Mouse (Mus musculus) cerebellum, postnatal 25 days (tissue): ENCODE results near the gene Slc25a33.
A peak's percentile ranks its signal among the peaks of the same experiment; 100 is the strongest.

ENCODE experiments used
- DNase-seq, 2 experiments: peaks; one replicate each; pipeline ENCODE4 v3.0.0; 2021; ENCODE audit warnings: mixed read lengths in 2 of 2

The Slc25a33 gene

DNA sequence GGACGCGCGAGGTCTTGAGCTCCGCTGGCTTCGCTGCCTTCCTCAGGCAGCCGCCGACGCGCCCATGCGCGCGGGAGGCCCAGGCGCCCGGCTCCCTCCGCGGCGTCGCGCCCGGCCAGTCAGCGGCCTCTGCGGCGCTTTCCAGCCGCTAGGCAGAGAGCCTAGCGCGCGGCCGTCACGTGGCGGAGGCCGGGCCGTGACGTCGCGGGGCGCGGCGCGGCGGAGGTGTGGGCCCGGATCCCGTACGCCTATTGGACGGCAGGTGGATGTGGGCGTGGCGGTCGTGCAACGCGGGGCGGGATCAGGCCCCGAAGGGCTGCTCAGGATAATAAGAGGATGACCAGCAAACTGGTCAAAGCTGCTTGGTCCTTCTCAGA is at the start of gene Slc25a33:
Gene Slc25a33 (minus strand): TSS at position 184 of the 377 bp plus-strand sequence.
- DNase-seq: peak; percentile 98 to 99

DNA sequence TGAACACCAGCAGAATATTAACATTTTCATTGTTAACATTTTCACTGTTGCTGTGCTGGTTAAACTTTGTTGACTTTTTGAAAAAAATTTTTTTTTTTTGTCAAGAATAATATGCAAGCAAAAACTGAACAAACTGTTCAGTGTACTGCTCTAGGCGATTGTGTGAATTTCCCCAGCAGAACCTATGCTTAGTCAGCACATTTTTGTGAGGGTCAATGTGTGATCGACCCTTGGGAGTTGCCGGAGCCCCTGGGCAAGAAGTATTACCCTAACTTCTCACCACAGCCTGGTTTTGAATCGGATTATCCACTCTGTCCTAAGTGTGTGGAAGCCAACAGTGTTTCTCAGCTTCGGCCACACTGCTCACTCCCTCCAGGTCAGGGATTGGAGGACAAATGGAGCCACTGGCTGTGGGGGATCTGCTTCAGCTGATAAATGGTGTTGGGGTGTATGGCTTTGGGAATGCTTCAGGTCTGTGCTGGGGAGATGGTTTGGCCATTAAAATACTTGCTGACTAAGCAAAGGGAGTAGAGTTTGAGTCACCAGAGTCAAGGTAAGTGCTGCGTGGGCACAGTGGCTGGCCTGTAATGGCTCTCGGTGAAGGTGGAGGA is 48.6 kb upstream of the Slc25a33 start:
- DNase-seq: no peak

DNA sequence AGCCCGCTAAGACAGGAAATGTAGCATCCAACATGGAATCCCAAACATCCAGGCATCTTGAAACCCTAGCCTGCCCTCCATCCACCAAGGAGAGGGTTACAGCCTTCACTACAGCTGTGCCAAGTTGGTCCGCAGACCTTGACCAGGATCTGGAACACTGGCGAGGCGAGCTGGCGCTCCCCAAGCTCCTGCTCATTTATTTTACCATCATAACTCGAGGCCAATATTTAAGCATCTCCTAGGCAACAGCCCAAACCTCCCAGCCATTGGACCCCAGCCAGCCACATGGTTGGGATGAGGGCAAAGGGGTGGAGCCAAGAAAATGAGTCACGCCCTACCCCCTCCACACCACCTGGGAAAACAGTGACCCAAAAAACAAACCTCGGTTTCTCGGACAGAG is 48.0 kb upstream of the Slc25a33 start:
- DNase-seq: peak; percentile 54 to 76

DNA sequence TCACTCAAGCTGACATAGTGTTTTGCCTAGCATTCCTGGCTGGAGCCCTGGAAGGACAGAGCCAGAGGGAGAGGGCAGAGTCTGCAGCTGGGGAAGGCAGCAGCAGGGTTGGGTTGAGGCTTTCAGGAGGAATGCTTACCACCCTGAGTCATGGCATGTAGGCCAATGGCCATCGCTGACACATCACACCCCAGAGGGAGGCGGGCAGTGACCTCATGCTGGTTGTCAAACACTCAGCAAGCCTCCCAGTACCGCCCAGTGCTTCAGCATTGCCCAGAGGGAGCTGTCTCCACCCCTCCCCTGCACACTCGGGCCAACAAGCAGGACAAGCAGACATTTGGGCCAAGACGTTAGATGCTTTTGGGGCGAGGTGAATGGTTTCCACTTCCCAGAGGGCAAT is 46.5 kb upstream of the Slc25a33 start:
- no peak for DNase-seq

DNA sequence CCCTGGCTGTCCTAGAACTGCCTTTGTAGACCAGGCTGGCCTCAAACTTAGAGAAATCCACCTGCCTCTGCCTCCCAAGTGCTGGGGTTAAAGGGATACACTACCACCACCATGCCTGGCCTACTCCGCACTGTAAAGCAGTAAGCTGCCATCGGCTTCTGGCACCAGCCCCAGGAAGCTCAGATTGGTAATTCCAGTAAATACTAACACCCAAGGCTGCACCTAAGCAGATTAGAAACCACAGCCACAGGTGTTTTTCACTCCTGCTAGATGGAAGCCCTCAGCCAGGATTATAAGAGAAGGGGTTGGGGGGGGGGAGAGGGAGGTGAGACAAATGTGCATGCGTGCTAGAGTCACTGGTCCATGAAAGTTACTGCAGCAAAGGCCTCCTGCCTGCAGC is 45.1 kb upstream of the Slc25a33 start:
- DNase-seq: no peak

DNA sequence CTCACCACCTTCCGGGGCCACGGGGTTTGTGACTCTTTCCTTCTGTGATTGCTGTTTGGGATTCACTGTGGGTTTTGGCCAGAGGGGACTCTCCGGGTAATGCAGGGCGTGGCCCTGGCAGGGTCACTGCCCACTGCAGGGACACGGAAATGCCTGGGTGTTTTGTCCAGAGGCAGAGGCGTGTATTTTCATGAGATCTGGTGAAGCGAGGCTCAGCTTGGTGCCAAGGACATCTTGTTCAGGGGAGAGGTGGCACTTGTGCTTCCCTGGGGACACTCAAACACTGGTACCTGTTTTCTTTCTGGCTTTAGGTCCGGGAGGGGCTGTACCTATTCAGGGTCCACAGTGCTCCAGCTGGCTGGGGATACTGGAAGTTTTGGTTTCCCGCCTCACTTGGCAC is 42.5 kb upstream of the Slc25a33 start:
- DNase-seq: no peak

DNA sequence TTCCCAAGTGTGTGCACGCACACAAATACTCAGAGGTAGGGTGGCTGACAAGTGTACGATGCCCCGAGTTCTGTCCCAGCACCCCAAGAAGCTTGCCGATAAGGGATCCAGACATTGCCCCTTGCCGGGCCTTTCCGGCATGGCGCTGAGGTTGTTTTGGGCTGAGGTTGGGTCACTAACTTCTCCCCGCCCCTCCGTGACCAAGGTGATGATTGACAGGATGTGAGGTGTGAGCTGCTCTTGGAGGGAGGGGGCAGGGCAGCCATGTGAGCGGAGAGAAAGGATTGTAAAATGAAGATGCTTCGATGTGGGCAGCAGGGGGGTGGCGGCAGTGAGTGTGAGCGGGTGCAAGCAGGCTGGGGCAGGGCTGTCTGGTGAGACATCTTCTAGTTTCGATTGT is 41.5 kb upstream of the Slc25a33 start:
- DNase-seq: no peak

DNA sequence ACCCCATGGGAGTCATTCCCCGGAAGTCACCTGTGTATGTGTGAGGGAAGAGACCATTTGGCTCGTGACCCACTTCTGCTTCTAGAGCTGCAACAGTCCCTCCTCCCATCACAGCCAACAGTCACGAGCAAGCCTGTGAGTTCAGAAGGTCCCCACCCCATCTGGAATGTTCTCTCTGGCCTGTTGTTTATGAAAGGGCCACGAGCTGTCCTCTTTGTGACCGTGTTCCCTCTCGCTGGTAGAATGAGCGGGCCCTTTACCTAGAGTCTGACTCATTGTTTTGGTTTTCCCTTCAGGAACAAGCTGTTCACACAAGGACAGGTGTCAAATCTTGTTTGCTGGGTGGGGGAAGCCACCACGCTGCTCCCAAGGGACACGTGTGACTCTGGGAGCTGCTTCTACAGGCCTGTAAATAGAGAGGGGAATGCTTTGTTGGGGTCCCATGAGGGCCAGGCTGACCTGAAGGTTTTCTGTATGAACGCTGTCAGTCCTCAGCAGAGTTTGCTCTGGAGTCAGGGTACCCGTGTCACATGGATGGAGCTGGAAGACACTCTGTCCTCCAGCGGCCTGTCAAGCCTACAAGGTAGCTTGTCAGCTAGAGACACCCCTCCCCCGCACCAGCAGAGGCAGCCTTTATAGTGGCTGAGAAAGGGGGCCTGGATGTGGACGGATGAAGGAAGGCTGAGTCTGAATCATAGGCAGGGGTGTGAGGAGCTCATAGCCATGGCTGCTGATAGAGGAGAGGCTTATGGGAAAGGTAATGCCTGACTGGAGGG is 39.5 kb upstream of the Slc25a33 start:
- no peak for DNase-seq

DNA sequence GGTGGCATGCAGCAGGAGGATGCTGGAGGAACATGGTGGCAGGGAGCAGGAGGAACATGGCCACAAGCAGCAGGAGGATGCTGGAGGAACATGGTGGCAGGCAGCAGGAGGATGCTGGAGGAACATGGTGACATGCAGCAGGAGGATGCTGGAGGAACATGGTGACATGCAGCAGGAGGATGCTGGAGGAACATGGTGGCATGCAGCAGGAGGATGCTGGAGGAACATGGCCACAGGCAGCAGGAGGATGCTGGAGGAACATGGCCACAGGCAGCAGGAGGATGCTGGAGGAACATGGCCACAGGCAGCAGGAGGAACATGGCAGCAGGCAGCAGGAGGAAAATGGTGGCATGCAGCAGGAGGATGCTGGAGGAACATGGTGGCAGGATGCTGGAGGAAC is 36.3 kb upstream of the Slc25a33 start:
- DNase-seq: peak; percentile 40 to 44

DNA sequence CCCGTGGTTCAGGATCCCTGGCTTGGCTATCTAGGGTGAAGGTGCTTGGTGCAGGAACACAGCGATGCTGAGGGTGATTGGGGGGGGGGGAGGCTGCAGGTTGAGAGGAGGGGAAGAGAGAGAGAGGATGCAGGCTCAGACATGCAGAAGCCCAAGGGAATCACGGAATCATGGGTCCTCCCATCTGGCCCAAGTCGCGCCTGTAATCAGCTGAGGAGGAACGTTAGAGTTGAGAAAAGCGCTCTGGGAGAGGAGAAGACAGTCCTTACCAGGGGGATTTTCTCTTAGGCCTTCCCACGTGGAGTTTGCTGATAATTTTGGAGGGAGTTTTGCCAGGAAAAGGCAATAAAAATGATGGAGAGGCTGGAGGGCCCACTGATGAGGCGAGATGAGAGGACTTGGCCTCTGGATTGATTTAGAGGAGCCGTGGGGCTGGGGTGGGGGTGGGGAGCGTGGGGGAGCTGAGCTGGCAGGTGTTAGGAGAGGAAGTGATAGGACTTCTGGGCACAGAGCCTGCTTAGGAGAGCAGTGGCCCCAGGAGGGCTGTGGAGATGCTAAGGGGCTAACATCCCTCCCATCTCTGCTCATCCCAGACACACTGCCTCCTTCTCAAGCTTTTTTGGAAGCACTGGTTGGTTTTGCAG is 34.6 kb upstream of the Slc25a33 start:
- no peak for DNase-seq

DNA sequence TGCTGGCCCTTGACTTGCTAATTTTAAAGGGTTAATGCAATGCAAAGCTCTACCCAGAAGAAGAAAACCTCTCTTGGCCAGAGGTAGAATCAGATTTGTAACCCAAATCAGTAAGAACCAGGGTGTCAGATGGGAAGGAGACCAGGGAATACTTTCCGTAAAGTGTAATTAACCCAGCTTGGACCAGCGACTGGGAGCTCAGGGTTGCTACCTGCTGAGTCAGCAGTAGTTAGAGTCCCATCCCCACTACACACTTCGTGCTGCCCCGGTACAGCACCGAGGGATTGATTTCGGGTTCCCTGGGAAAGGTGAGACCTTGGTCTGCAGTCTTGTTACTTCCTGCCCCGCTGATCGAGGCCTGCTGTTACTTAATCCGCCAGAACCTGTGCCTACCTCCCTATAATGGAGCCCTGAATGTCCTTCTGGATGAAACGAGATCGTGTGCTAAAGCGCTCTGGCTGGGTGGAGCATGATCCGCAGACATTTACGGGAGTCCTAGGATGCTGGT is 34.0 kb upstream of the Slc25a33 start:
- DNase-seq: no peak

DNA sequence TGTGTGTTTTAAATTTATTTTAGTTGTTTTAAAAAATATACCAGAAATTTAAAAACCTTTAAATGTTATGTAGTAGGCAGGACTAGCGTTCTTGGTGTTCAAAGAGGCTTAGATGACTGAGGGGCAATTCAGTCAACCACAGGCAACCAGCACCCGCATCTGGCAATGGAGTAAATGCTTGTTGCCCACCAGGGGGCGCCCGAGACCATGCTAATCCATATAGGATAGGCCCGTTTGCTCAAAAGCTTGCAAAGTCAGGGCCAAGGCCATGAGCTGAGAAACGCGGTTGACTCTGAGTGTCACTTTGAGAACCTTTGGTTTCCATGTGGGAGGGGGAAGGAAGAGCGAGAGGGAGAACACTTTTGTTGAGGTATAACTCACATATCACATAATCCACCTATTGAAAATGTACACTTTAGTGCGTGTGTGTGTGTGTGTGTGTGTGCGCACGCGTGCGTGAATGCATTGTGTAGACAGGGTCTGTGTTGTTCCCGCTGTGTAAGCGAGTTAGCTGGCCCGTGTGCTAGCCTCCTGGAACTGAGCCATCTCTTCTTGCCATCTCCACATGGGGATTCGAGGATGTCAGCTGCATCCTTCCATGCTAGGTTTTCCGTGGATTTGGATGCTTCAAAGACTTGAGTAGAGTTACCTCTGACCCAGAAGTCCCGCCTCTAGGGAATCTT is 32.8 kb upstream of the Slc25a33 start:
- peak; percentile 90 to 97 for DNase-seq

DNA sequence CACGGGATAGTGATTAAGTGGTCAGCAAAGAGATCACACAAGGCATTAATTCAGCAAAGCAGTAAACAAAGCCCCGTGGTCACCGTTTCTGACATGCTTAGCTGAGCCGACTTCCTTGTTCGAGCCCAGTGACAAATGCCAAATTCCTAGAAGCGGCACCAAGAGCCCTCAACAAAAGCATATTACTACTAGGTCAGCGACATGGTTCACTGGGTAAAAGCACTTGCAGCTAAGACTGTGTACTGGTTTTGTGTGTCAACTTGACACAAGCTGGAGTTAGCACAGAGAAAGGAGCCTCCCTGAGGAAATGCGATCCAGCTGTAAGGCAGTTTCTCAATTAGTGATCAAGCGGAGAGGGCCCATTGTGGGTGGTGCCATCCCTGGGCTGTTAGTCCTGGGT is 28.2 kb upstream of the Slc25a33 start:
- DNase-seq: no peak

DNA sequence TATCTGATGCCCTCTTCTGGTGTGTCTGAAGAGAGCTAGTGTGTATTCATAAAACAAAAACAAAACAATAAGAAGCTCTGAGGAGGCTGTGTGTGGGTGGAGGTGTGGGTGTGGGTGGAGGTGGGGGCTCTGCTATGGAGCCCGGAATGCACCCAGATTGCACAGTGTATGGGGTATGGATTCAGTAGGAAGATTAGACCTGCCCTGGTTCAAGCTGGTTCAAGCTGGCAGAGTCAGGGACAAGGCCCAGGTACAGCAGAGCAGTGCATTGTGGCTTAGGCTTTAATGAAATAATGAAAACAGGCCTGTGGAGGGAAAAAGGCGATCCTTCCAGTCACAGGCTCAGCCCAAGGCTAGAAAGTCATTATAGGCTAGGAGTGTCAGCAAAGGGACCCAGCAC is 26.5 kb upstream of the Slc25a33 start:
- no peak for DNase-seq

DNA sequence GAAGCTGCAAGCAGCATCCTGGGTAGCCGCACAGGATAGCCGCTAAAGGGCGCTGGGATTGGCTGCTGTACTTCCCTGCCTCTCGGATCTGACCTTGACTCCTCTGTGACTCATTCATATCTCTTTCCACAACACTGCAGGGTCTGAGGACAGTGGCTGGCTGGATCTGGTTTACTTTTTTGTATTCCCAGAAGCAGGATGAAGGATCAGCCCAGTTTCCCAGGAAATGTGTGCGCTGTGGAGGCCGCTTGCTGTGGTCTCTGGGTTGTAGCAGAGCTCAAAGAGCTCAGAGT is 26.0 kb upstream of the Slc25a33 start:
- DNase-seq: no peak

DNA sequence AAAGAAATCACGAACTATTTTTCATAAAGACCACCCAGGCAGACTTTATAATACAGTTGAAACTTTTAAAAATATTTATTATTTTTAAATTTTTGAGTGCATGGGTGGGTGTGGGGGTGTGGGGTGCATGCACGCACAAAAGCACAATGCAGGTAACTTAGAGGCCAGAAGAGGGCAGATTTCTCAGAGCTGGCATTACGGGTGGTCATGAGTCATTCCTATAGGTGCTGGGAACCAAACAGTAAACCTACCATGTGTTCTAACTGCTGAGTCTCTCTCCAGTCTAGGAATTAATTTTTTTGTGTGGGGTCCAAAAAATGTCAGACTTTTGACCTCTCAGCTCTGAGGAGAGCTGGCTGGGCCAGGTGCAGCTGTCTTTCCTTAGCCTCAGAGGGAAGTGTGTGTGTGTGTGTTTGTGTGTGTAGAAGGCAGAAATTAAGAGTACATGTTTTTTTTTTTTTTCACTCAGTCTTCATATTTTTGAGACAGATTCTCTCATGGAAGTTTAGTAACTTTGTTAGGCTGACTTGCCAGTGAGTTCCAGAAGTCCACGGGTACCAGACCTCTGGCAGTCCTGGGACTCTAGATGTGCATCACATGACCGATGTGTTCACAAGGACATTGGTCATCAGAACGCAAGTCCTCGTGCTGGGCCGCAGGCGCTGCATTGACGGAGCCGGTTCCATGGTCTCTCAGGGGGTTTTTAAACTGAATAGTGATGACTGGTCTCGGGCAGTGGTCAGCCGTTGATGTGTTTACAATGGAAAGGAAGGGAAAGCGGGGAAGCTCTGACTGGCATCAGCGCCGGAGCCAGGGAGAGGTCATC is 25.5 kb upstream of the Slc25a33 start:
- no peak for DNase-seq

DNA sequence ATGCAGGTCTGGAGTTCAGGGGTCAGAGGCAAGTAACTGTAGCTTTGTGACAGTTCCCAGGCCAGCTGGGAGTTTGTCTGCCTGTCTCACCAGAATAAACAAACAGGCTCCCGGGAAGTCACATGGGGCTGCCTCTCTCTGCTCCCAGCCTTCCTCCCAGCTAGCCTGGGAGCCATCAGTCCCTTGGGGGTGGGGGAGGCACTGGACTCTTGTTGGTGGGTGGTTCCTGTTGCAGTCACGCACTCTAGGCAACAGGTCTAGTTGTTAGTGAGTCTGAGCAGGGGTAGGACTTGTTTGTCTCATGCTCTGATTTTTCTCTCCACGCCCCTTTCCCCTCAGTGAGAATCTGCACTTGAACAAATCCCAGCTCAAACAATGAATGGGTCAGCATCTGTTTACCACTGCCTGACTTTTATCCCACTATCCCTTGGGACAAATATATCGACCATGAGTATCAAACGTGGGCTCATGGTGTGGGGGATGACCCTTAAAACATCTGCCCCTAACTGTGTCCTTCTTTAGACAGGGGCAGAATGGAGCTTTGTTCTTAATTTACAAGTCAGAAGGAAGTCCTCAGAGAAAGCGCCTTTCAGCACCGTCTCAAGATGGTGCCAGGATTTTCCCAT is 24.7 kb upstream of the Slc25a33 start:
- no peak for DNase-seq

DNA sequence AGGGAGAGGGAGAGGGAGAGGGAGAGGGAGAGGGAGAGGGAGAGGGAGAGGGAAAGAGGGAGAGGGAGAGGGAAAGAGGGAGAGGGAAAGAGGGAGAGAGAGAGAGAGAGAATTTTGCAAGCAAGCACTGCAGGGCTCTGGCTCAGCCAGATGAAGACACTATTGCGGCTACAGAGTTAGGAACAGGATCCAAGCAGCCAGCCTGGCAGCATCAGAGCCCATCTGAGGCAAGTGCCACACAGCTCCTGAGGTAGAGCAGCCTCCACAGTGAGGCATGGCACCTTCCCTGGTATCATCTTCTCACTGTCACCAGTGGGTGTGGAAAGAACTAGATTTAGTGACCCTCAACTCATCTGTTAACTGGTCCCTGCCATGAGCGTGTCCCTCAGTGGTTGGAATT is 24.0 kb upstream of the Slc25a33 start:
- no peak for DNase-seq

DNA sequence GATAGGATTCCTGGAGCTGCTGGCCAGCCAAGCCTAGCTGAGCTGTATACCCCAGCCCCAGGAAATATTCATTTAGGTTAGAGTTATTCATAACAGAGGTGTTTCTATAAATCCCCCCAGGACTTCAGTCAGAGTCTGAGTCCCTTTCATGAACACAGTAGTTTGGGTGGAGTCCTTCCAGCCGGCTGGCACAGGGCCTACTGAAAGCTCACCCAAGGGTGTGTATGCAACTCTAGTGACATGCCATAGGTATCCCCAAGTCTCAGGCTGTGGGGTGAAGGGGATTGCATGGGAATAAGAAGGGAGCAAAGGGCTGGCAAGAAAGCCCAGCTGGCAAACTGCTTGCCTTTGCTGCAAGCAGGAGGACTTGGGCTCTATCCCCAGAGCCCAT is 23.1 kb upstream of the Slc25a33 start:
- DNase-seq: no peak

DNA sequence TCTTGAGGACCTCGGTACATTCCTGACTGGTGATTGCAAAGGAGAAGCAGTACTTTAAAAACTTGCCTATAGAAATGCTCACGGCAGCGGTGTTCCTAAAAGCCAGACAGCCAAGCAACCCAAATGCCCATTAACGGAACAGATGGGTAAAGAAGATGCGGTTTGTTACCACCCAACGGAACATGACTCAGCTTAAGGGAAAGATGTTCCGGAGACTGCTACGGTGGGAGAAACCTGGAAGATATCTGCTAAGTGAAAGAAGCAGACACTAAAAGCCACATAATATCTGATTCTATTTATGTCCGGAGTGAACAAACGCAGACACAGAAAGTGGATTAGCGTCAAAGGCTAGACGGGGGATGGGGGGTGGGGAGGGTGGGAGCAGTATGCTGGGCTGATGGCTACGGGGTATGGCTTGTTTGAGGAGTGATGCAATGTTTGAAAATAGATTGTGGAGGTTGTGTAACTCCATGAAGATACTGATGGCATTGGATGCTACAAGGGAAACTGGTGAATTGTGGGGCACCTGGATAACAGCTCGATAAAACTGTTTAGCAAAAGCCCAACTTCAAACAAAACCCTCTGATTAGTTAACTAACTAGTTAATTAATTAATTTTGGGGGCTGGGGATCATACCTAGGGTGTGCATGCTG is 22.6 kb upstream of the Slc25a33 start:
- no peak for DNase-seq

DNA sequence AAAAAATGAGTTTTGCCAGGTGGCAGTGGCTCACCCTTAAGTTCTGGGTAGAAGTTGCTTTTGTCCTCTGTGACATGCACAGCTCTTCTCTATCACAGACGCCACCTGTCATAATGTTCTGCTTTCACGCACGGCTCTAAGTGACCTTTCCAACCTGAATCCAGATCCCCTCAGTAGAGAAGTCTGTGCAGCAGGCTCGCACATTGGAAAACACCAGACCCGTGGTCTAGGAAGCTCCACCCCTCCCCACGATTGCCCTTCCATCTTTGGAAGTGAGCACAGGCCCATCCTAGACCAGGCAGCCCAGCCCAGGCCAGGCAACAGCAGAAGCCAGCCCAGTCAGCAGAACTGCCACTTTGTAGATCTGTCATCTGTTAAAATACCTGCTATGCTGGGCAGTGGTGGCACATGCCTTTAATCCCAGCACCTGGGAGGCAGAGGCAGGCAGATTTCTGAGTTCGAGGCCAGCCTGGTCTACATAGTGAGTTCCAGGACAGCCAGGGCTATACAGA is 20.9 kb upstream of the Slc25a33 start:
- DNase-seq: no peak

DNA sequence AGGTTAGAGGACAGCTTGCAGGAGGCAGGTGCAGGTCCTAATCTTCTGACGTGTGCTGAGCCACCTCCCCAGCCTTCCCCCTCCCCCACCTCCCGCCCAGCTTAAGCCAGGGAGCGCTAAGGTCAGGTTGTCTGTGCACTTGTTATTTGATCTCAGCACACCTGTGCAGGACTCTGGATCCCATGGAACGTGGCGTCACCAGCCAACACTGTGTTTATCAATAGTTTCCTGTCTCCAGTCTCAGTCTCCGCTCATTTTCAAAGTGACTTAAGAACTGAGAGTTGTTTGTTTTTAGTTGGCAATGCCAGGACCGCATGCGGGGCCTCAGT is 19.9 kb upstream of the Slc25a33 start:
- DNase-seq: no peak
